Mouse (Mus musculus) heart, embryonic 16.5 days (tissue): Measurements from ENCODE around the gene Fah. TPM values are rescaled to one million over a fixed set of nuclear protein-coding genes. Genes with fewer than 3 reads are reported as not detected.

Experiments used
- ATAC-seq: fragments of 200-750 bp; cut with Nextera tagmentation; replicated peaks from 2 replicates; pipeline ENCODE4 v1.8.0; 2017; ENCODE audit warnings: moderate number of reproducible peaks; ENCODE audit not compliant: insufficient read depth, low FRiP score; ENCODE audit errors: extremely low read depth
- H3K27ac ChIP-seq: fragments of 300-500 bp; sonication (generic); 2 replicates; pipeline ENCODE4 v1.5.1; 2014; ENCODE audit warnings: mild to moderate bottlenecking, low read length, control low read depth, moderate library complexity
- H3K27me3 ChIP-seq: fragments of 300-500 bp; sonication (generic); 2 replicates; pipeline ENCODE4 v1.6.1; 2014; ENCODE audit warnings: low read length, mixed read lengths; ENCODE audit not compliant: control insufficient read depth, insufficient read depth
- H3K36me3 ChIP-seq: fragments of 300-500 bp; sonication (generic); 2 replicates; pipeline ENCODE4 v1.6.1; 2014; ENCODE audit not compliant: control insufficient read depth, insufficient read depth
- H3K4me1 ChIP-seq: fragments of 300-500 bp; sonication (generic); 2 replicates; pipeline ENCODE4 v1.6.1; 2014; ENCODE audit warnings: low read length, mixed read lengths; ENCODE audit not compliant: control insufficient read depth, insufficient read depth
- H3K4me2 ChIP-seq: fragments of 300-500 bp; sonication (generic); 2 replicates; pipeline ENCODE4 v1.6.1; 2014; ENCODE audit warnings: low read depth, mild to moderate bottlenecking, control low read depth, low read length
- H3K4me3 ChIP-seq: fragments of 300-500 bp; sonication (generic); 2 replicates; pipeline ENCODE4 v1.5.1; 2014; ENCODE audit warnings: mild to moderate bottlenecking, control low read depth, low read length
- H3K9ac ChIP-seq: fragments of 300-500 bp; sonication (generic); 2 replicates; pipeline ENCODE4 v1.6.1; 2014; ENCODE audit warnings: low read length, control low read depth
- H3K9me3 ChIP-seq: fragments of 300-500 bp; sonication (generic); replicated peaks from 2 replicates; pipeline ENCODE4 v1.6.1; 2016; ENCODE audit warnings: low read length; ENCODE audit not compliant: control insufficient read depth
- WGBS: fragments of 180-500 bp; shearing (Covaris S2); extraction: QIAGEN DNeasy Blood & Tissue Kit; methylation state at CpG from one replicate; pipeline ENCODE4 v1.1.7; 2014; 5-methylcytosine and 5-hydroxymethylcytosine counted together
- polyA plus RNA-seq: library from polyadenylated mRNA; unstranded; fragments of >200 nt; fragmentation: Nextera tagmentation; extraction: Ambion mirVana; gene quantifications from 2 replicates; pipeline ENCODE4 v1.2.1, GENCODE M21; 2015

Fah gene
- polyA plus RNA-seq, 1 experiment from 2014 or later = 4.4 TPM

GRCm38 (mm10) chr7:84555294-84555693 is 51.2 kb downstream of the Fah start:
- Histone ChIP-seq H3K4me1 (no peaks in the 10 kb centered on the region), H3K4me3 (no peak overlapping the region), H3K27me3 (no peaks in the 10 kb centered on the region), H3K9ac (no peak overlapping the region), H3K9me3 (no peaks in the 10 kb centered on the region), H3K27ac (no peak overlapping the region), H3K4me2 (no peak overlapping the region), H3K36me3 (no peaks in the 10 kb centered on the region)
- ATAC-seq = no peak
- WGBS = 54% methylated on average over 3 of the region's 3 CpGs

GRCm38 (mm10) chr7:84551472-84551871 is 55.0 kb downstream of the Fah start:
- 73% methylated on average over 2 of the region's 2 CpGs for WGBS
- H3K27ac ChIP-seq = no peak overlapping the region
- H3K4me1 ChIP-seq = no peaks in the 10 kb centered on the region
- no peaks in the 10 kb centered on the region for H3K27me3 ChIP-seq
- H3K9ac ChIP-seq = no peak overlapping the region
- H3K36me3 ChIP-seq = no peaks in the 10 kb centered on the region
- no peak for ATAC-seq
- H3K4me2 ChIP-seq = no peak overlapping the region
- H3K4me3 ChIP-seq = no peak overlapping the region
- H3K9me3 ChIP-seq = no peaks in the 10 kb centered on the region

DNA sequence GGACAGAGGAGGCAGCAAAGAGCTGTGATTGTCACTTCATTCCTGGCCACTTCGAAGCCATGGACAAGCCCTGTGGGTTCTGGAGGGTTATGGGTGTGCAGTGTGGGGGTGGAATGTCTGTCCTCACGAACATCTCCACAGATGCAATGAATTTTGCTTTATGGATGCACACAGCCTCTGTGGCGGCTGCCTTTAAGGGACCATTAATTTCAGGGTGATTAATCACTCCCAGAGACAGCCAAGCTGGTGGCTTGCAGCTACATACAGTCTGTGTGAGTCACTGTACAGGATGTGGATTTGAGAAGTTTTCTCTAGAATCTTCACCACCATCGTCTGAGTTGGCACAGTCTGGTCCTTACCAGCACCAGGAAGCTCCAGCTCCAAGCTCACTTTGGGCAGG is 59.9 kb downstream of the Fah start:
- 63% methylated on average over 4 of the region's 4 CpGs for WGBS
- Histone ChIP-seq H3K27ac (no peak overlapping the region), H3K27me3 (no peaks in the 10 kb centered on the region), H3K4me2 (no peak overlapping the region), H3K4me1 (no peaks in the 10 kb centered on the region), H3K9me3 (no peaks in the 10 kb centered on the region), H3K36me3 (no peaks in the 10 kb centered on the region), H3K9ac (no peak overlapping the region), H3K4me3 (no peak overlapping the region)
- ATAC-seq = no peak

DNA sequence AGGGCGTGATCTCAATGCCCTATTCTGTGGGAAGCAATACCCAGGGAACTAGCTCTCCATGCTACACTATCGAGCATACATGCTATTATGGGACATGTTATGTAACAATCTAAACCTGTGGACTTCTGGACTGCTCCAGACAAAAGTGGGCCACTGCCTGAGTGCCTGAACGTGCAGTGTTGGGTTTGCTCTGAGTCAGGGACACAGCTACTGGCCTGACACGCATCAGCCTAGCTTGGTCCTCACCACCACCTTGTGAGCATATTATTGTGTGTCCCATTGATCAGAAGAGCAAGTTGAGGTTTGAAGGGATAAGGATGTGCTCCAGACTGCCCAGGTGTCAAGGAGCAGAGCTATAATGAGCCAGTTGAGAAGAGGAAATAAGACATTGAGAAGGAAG is 61.6 kb downstream of the Fah start:
- no peak for ATAC-seq
- Histone ChIP-seq H3K9ac (no peak overlapping the region), H3K4me3 (no peak overlapping the region), H3K4me1 (no peaks in the 10 kb centered on the region), H3K9me3 (no peaks in the 10 kb centered on the region), H3K27ac (no peak overlapping the region), H3K27me3 (no peaks in the 10 kb centered on the region), H3K4me2 (no peak overlapping the region), H3K36me3 (no peaks in the 10 kb centered on the region)
- 65% methylated on average over 4 of the region's 4 CpGs for WGBS

Other genes starting within 250 kb of the Fah start
- gene Arnt2, start 196.5 kb downstream of the Fah start, polyA plus RNA-seq = 1.2 and 2.5 TPM in 2 replicates
- 0.13 and 0.47 TPM in 2 replicates for gene Gm2115, start 77.8 kb downstream of the Fah start, polyA plus RNA-seq
- gene Zfand6, start 83.2 kb upstream of the Fah start, polyA plus RNA-seq = 142 and 153 TPM in 2 replicates
- not detected in 2 replicates for gene Olfr291, start 246.8 kb upstream of the Fah start, polyA plus RNA-seq